Mouse (Mus musculus) liver, embryonic 14.5 days (tissue): ENCODE results near the gene Sec14l1.

ENCODE experiments used
- CTCF ChIP-seq: IDR thresholded peaks from 2 replicates; pipeline ENCODE4 v1.5.1; 2016; ENCODE audit warnings: antibody characterized with exemption, low read depth, control low read depth
- EP300 ChIP-seq: IDR thresholded peaks from 2 replicates; pipeline ENCODE4 v1.6.1; 2016; ENCODE audit warnings: antibody characterized with exemption, low read depth

GRCm38 (mm10) chr11:117183841-117184240 is 68.9 kb downstream of the Sec14l1 start:
- TF ChIP-seq CTCF (no peak), EP300 (no peak)
